Mouse (Mus musculus) lung, embryonic 14.5 days (tissue): Measurements from ENCODE around the gene Shld1. TPM values are rescaled to one million over a fixed set of nuclear protein-coding genes. Genes with fewer than 3 reads are reported as not detected.

Source experiments
- ATAC-seq: fragments of 200-750 bp; cut with Nextera tagmentation; 2 replicates; pipeline ENCODE4 v1.8.0; 2017; ENCODE audit warnings: mild to moderate bottlenecking, moderate TSS enrichment, moderate library complexity; ENCODE audit not compliant: insufficient read depth
- DNase-seq: peaks from one replicate; pipeline ENCODE4 v3.0.0-alpha.2; 2015
- H3K27ac ChIP-seq: fragments of 300-500 bp; sonication (generic); 2 replicates; pipeline ENCODE4 v1.5.1; 2014; ENCODE audit warnings: low read depth, mild to moderate bottlenecking, moderate library complexity
- H3K27me3 ChIP-seq: fragments of 300-500 bp; sonication (generic); 2 replicates; pipeline ENCODE4 v1.6.1; 2014; ENCODE audit warnings: low read length, control low read depth; ENCODE audit not compliant: insufficient read depth
- H3K36me3 ChIP-seq: fragments of 300-500 bp; sonication (generic); 2 replicates; pipeline ENCODE4 v1.6.1; 2014; ENCODE audit warnings: control low read depth; ENCODE audit not compliant: insufficient read depth
- H3K4me1 ChIP-seq: fragments of 300-500 bp; sonication (generic); 2 replicates; pipeline ENCODE4 v1.6.1; 2014; ENCODE audit warnings: antibody characterized with exemption, control low read depth; ENCODE audit not compliant: insufficient read depth
- H3K4me2 ChIP-seq: fragments of 300-500 bp; sonication (generic); 2 replicates; pipeline ENCODE4 v1.6.1; 2014; ENCODE audit warnings: mild to moderate bottlenecking
- H3K4me3 ChIP-seq: fragments of 300-500 bp; sonication (generic); 2 replicates; pipeline ENCODE4 v1.5.1; 2014; ENCODE audit warnings: low read depth, low read length
- H3K9ac ChIP-seq: fragments of 300-500 bp; sonication (generic); 2 replicates; pipeline ENCODE4 v1.6.1; 2014
- H3K9me3 ChIP-seq: fragments of 300-500 bp; sonication (generic); 2 replicates; pipeline ENCODE4 v1.6.1; 2016; ENCODE audit warnings: low read depth, low read length, control low read depth
- CTCF ChIP-seq: IDR thresholded peaks from 2 replicates; pipeline ENCODE4 v1.5.1; 2016; ENCODE audit warnings: antibody characterized with exemption, low read depth
- WGBS: fragments of 180-500 bp; shearing (Covaris S2); extraction: QIAGEN DNeasy Blood & Tissue Kit; methylation state at CpG from one replicate; pipeline ENCODE4 v1.1.7; 2014; 5-methylcytosine and 5-hydroxymethylcytosine counted together
- polyA plus RNA-seq: library from polyadenylated mRNA; unstranded; fragments of >200 nt; fragmentation: Nextera tagmentation; extraction: Ambion mirVana; gene quantifications from 2 replicates; pipeline ENCODE4 v1.2.1, GENCODE M21; 2014

Shld1 gene
- polyA plus RNA-seq, 1 experiment from 2014 or later: 12.7 TPM

- Histone ChIP-seq H3K9me3 (no peaks in the 10 kb centered on the region), H3K4me1 (no peaks in the 10 kb centered on the region), H3K27ac (no peak overlapping the region), H3K36me3 (no peaks in the 10 kb centered on the region), H3K4me3 (no peak overlapping the region), H3K9ac (no peak overlapping the region), H3K27me3 (no peaks in the 10 kb centered on the region), H3K4me2 (no peak overlapping the region)
- no peak for TF ChIP-seq CTCF
- DNase-seq (no peak), ATAC-seq (no peak)
- WGBS: 79% methylated on average over 7 of the region's 7 CpGs
Observed at GRCm38 (mm10) chr2:132714522-132714921, 27.8 kb downstream of the Shld1 start.

- Histone ChIP-seq H3K4me2 (no peak overlapping the region), H3K9me3 (no peaks in the 10 kb centered on the region), H3K27ac (no peak overlapping the region), H3K4me1 (no peaks in the 10 kb centered on the region), H3K9ac (no peak overlapping the region), H3K27me3 (no peaks in the 10 kb centered on the region), H3K4me3 (no peak overlapping the region), H3K36me3 (no peaks in the 10 kb centered on the region)
- ATAC-seq (no peak), DNase-seq (no peak)
- TF ChIP-seq CTCF: no peak
- WGBS: 90% methylated on average over 3 of the region's 3 CpGs
Observed at GRCm38 (mm10) chr2:132714946-132715345, 28.2 kb downstream of the Shld1 start.

GRCm38 (mm10) chr2:132715421-132716070 is 28.8 kb downstream of the Shld1 start:
- ATAC-seq: peak; percentile 54; the same call in 1 of the 2 replicates
- no peak for TF ChIP-seq CTCF
- no peaks in the 10 kb centered on the region for H3K9me3 ChIP-seq

GRCm38 (mm10) chr2:132716154-132716553 is 29.4 kb downstream of the Shld1 start:
- peak; percentile 69 for TF ChIP-seq CTCF
- ATAC-seq (peak; percentile 56; the same call in 1 of the 2 replicates), DNase-seq (peak; percentile 53)
- WGBS: 30% methylated on average over 5 of the region's 5 CpGs
- no peak overlapping the region for H3K4me2 ChIP-seq
- no peaks in the 10 kb centered on the region for H3K9me3 ChIP-seq
- H3K27ac ChIP-seq: no peak overlapping the region
- H3K4me3 ChIP-seq: no peak overlapping the region
- H3K27me3 ChIP-seq: no peaks in the 10 kb centered on the region
- no peaks in the 10 kb centered on the region for H3K4me1 ChIP-seq
- H3K9ac ChIP-seq: no peak overlapping the region
- no peaks in the 10 kb centered on the region for H3K36me3 ChIP-seq

More at GRCm38 (mm10) chr2:132715421-132716070, 28.8 kb downstream of the Shld1 start:
- H3K4me3 ChIP-seq: no peak overlapping the region
- H3K4me1 ChIP-seq: no peaks in the 10 kb centered on the region
- DNase-seq: peak; percentile 56
- H3K27me3 ChIP-seq: no peaks in the 10 kb centered on the region
- H3K36me3 ChIP-seq: no peaks in the 10 kb centered on the region
- WGBS: 64% methylated on average over 12 of the region's 12 CpGs
- H3K4me2 ChIP-seq: no peak overlapping the region
- H3K27ac ChIP-seq: no peak overlapping the region
- H3K9ac ChIP-seq: no peak overlapping the region

DNA sequence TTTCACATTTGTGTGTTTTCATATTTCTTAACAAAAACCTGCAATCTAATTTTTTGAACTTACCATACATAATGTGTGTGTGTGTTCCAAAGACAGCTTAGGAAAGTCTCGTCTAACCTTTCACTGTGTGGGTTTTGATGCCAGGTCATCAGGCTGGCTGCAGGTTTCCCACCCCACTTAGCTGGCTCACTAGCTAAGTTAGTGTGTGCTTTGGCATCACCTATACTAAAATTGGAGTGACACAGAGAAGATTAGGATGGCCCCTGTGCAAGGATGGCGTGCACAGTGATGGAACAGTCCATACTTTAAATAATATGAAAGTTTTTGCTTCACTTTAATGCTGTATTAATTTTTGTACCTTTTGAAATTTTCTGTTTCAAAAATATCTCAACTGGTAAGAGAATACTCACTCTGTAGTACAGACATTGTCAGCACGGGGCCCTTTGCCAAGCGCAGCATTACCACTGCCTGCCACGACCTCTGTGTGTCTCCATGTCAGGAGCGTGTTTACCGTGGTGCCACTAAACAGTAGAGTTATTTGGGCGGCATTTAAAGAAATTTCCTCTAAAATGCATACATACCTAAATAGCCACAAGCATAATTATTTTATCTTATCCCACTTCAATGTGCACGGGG is 30.3 kb downstream of the Shld1 start:
- H3K27ac ChIP-seq: no peak overlapping the region
- H3K36me3 ChIP-seq: no peaks in the 10 kb centered on the region
- no peak overlapping the region for H3K9ac ChIP-seq
- DNase-seq (no peak), ATAC-seq (no peak)
- WGBS: 89% methylated on average over 9 of the region's 9 CpGs
- no peak for TF ChIP-seq CTCF
- H3K4me1 ChIP-seq: no peaks in the 10 kb centered on the region
- H3K27me3 ChIP-seq: no peaks in the 10 kb centered on the region
- H3K4me2 ChIP-seq: no peak overlapping the region
- no peak overlapping the region for H3K4me3 ChIP-seq
- no peaks in the 10 kb centered on the region for H3K9me3 ChIP-seq

DNA sequence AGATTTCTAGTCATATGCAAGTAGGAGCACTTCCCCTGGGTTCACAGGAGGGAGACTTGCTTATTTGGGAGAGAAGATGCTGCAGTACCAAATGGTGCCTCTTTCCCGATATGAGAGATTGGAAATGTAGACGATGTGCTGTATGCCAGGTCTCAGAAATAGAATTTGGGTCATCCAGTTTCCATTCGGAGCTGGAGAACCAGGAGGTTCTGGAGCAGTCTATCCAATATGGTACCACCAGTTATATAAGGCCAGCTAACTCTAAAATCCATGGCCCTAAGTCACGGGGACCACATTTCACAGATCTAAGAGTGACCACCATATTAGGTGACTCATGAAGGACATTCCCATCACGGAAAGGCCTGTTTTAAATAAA is 30.8 kb downstream of the Shld1 start:
- no peak overlapping the region for H3K27ac ChIP-seq
- H3K36me3 ChIP-seq: no peaks in the 10 kb centered on the region
- no peaks in the 10 kb centered on the region for H3K4me1 ChIP-seq
- ATAC-seq (no peak), DNase-seq (no peak)
- no peaks in the 10 kb centered on the region for H3K27me3 ChIP-seq
- H3K9ac ChIP-seq: no peak overlapping the region
- 87% methylated on average over 5 of the region's 5 CpGs for WGBS
- H3K9me3 ChIP-seq: no peaks in the 10 kb centered on the region
- TF ChIP-seq CTCF: no peak
- no peak overlapping the region for H3K4me3 ChIP-seq
- no peak overlapping the region for H3K4me2 ChIP-seq

GRCm38 (mm10) chr2:132720921-132721566 is 34.3 kb downstream of the Shld1 start:
- no peak for TF ChIP-seq CTCF
- DNase-seq (no peak), ATAC-seq (no peak)
- Histone ChIP-seq H3K4me3 (no peak overlapping the region), H3K9ac (no peak overlapping the region), H3K36me3 (no peaks in the 10 kb centered on the region), H3K9me3 (no peaks in the 10 kb centered on the region), H3K4me2 (no peak overlapping the region), H3K27ac (no peak overlapping the region), H3K27me3 (no peaks in the 10 kb centered on the region), H3K4me1 (no peaks in the 10 kb centered on the region)
- 52% methylated on average over 9 of the region's 9 CpGs for WGBS
